Mouse (Mus musculus): ENCODE data around the gene Npas3.

DNA sequence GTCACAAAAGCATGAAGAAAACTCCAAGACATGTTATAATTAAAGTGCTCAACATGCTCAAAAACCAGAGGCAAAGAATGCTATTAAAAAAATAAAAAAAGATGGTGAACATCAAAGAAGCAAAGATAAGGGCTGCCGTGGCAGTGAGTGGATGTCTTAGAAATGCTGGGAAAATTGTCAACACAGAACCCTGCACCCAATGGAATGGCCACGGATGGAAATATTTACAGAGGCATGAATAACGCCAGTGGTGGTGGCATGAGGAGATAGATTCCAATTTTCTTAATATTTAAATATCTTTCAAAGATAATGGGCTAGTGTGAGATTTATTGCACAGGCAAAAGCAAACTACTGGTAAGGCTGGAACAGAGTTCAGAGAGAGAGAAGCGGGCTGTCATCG is 628.2 kb downstream of the Npas3 start:
- TF ChIP-seq CTCF (IDR thresholded peaks at IDR 0.05; ENCODE audit: low read depth) (no peak), EP300 (IDR thresholded peaks at IDR 0.05; ENCODE audit: low read depth) (no peak)
